Mouse (Mus musculus) embryonic facial prominence, embryonic 11.5 days (tissue): ENCODE data around the gene Cenpl. TPM values are rescaled to one million over a fixed set of nuclear protein-coding genes. Genes with fewer than 3 reads are reported as not detected.
"Not testable (repeated sequence)": the region's sequence is repeated elsewhere in the genome, so short reads cannot be mapped to it uniquely, and the experiment has no call there.

ENCODE experiments used
- ATAC-seq: fragments of 200-750 bp; cut with Nextera tagmentation; replicated peaks from 2 replicates; pipeline ENCODE4 v1.8.0; 2017; ENCODE audit warnings: low read depth; ENCODE audit not compliant: insufficient number of reproducible peaks, low FRiP score, low TSS enrichment
- DNase-seq: peaks from one replicate; pipeline ENCODE4 v3.0.0-alpha.2; 2015; ENCODE audit warnings: low spot score
- H3K27ac ChIP-seq: fragments of 300-500 bp; sonication (generic); replicated peaks from 2 replicates; pipeline ENCODE4 v1.5.1; 2014; ENCODE audit warnings: mild to moderate bottlenecking, low read depth, low read length, control low read depth
- H3K27me3 ChIP-seq: fragments of 300-500 bp; sonication (generic); 2 replicates; pipeline ENCODE4 v1.6.1; 2014; ENCODE audit warnings: mild to moderate bottlenecking, low read length, moderate library complexity, mixed read lengths; ENCODE audit not compliant: control insufficient read depth, insufficient read depth
- H3K36me3 ChIP-seq: fragments of 300-500 bp; sonication (generic); replicated peaks from 2 replicates; pipeline ENCODE4 v1.6.1; 2014; ENCODE audit warnings: low read depth, mild to moderate bottlenecking, low read length, moderate library complexity, mixed read lengths; ENCODE audit not compliant: control insufficient read depth, insufficient read depth
- H3K4me1 ChIP-seq: fragments of 300-500 bp; sonication (generic); 2 replicates; pipeline ENCODE4 v1.6.1; 2014; ENCODE audit warnings: low read length, mixed read lengths; ENCODE audit not compliant: control insufficient read depth, insufficient read depth
- H3K4me2 ChIP-seq: fragments of 300-500 bp; sonication (generic); 2 replicates; pipeline ENCODE4 v1.6.1; 2014; ENCODE audit warnings: low read depth, mild to moderate bottlenecking, control low read depth, low read length, moderate library complexity
- H3K4me3 ChIP-seq: fragments of 300-500 bp; sonication (generic); 2 replicates; pipeline ENCODE4 v1.5.1; 2014; ENCODE audit warnings: low read depth, low read length, control low read depth
- H3K9ac ChIP-seq: fragments of 300-500 bp; sonication (generic); replicated peaks from 2 replicates; pipeline ENCODE4 v1.6.1; 2014; ENCODE audit warnings: mild to moderate bottlenecking, control low read depth, low read length
- H3K9me3 ChIP-seq: fragments of 300-500 bp; sonication (generic); replicated peaks from 2 replicates; pipeline ENCODE4 v1.6.1; 2016; ENCODE audit warnings: mild to moderate bottlenecking, low read length, inconsistent platforms, mixed read lengths; ENCODE audit not compliant: control insufficient read depth
- WGBS: fragments of 180-500 bp; shearing (Covaris S2); extraction: QIAGEN DNeasy Blood & Tissue Kit; methylation state at CpG from one replicate; pipeline ENCODE4 v1.1.7; 2014; 5-methylcytosine and 5-hydroxymethylcytosine counted together
- polyA plus RNA-seq: library from polyadenylated mRNA; unstranded; fragments of >200 nt; fragmentation: Nextera tagmentation; extraction: Ambion mirVana; gene quantifications from 2 replicates; pipeline ENCODE4 v1.2.1, GENCODE M21; 2014

The Cenpl gene
- 43.3 and 46.8 TPM in 2 replicates for polyA plus RNA-seq

- ATAC-seq (peak; percentile 97), DNase-seq (peak; percentile 96)
- peak within 1 kb of the TSS; percentile 28 for H3K27ac ChIP-seq
- 0% methylated on average over 57 of the region's 57 CpGs for whole genome bisulfite sequencing
- no peaks in the 10 kb centered on the region for H3K27me3 ChIP-seq
- no peaks in the 10 kb centered on the region for H3K36me3 ChIP-seq
- H3K9me3 ChIP-seq, result no peaks in the 10 kb centered on the region
- peak within 1 kb of the TSS; percentile 73 for H3K4me3 ChIP-seq
- H3K4me1 ChIP-seq, result no peaks in the 10 kb centered on the region
- H3K9ac ChIP-seq, result peak within 1 kb of the TSS; percentile 74
- H3K4me2 ChIP-seq, result peak within 1 kb of the TSS; percentile 79
Observed at GRCm38 (mm10) chr1:161070352-161071271, at the start of gene Cenpl, which contains the start of gene Dars2. Gene Cenpl (plus strand): TSS chr1:161070713. Gene Dars2 (minus strand): TSS chr1:161070658.

DNA sequence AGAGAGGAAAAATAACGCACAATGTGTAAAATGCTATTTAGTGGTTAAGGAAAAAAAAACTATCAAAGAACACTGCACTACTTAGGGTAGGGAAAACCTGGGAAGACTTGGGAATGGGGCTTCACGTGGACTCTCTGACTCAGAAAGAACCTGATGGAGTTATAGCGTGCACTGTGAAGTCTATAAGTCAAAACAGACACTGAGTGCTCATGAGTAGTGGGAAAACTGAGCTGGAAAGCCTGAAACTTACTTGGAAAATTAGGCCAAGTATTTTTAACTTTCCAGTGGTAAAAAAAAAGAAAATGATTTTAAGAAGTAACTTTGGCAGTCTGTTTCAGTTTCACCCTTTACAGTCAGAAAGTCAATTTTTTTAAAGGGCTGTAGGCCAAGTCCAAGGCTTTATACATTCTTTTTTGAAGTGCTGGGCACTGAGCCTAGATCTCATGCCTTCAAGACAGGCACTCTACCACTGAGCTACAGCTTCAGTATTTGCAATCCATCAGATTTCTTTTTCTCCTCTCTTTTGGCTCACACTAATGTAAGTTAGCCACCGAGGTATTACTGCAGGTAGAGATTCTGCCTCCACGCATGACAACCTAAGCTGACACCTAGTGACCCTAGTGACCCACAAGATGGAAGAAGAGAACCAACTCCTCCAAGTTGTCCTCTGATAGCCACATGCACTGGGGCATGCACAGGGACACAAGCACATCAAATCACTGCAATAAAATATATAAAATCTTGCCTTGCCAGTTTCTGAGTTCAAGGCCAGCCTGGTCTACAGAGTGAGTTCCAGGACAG, 44.9 kb upstream of the Cenpl start:
- H3K9me3 ChIP-seq, result no peaks in the 10 kb centered on the region
- no peak overlapping the region for H3K9ac ChIP-seq
- H3K27me3 ChIP-seq, result no peaks in the 10 kb centered on the region
- WGBS, result 87% methylated on average over 5 of the region's 5 CpGs
- DNase-seq (no peak), ATAC-seq (no peak)
- H3K4me2 ChIP-seq, result no peak overlapping the region
- H3K36me3 ChIP-seq, result no peaks in the 10 kb centered on the region
- H3K27ac ChIP-seq, result no peak overlapping the region
- H3K4me3 ChIP-seq, result no peak overlapping the region
- H3K4me1 ChIP-seq, result no peaks in the 10 kb centered on the region

DNA sequence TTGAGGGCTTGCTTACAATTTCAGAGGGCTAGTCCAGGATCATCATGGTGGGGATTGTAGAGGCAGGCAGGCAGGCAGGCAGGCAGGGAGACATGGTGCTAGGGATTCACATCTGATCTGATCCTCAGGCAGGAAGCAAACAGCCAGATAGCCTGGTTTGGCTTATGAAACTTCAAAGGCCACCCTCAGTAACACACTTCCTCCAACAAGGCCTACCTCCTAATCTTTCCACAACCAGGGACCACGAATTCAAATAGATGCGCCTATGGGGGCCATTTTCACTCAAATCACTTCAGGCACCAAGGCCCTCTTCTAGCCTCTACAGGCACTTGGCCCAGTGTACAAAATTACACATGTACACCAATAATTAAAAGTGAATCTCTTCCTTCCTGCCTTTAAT, 43.3 kb upstream of the Cenpl start:
- WGBS, result 86% methylated on average over 2 of the region's 2 CpGs
- Histone ChIP-seq H3K4me2 (no peak overlapping the region), H3K9me3 (no peaks in the 10 kb centered on the region), H3K9ac (no peak overlapping the region), H3K36me3 (peaks cover 2% of the 10 kb centered on the region; the same call in 1 of the 2 replicates), H3K27me3 (no peaks in the 10 kb centered on the region), H3K4me1 (no peaks in the 10 kb centered on the region), H3K4me3 (no peak overlapping the region), H3K27ac (no peak overlapping the region)
- ATAC-seq (no peak), DNase-seq (no peak)

GRCm38 (mm10) chr1:161028427-161028826, 42.1 kb upstream of the Cenpl start:
- not testable (repeated sequence) for H3K27me3 ChIP-seq, H3K4me3 ChIP-seq, H3K4me2 ChIP-seq, ATAC-seq, H3K9me3 ChIP-seq, H3K9ac ChIP-seq, H3K36me3 ChIP-seq, H3K27ac ChIP-seq, H3K4me1 ChIP-seq
- WGBS, result 53% methylated on average over 1 of the region's 1 CpGs
- peak; percentile 76 for DNase-seq

GRCm38 (mm10) chr1:161030058-161030457, 40.5 kb upstream of the Cenpl start:
- no peak for ATAC-seq
- Histone ChIP-seq H3K4me1 (no peaks in the 10 kb centered on the region), H3K27me3 (no peaks in the 10 kb centered on the region), H3K27ac (no peak overlapping the region), H3K4me2 (no peak overlapping the region), H3K9ac (no peak overlapping the region), H3K36me3 (peaks cover 2% of the 10 kb centered on the region; the same call in 1 of the 2 replicates), H3K4me3 (no peak overlapping the region), H3K9me3 (no peaks in the 10 kb centered on the region)
- no peak for DNase-seq
- 92% methylated on average over 3 of the region's 3 CpGs for WGBS

DNA sequence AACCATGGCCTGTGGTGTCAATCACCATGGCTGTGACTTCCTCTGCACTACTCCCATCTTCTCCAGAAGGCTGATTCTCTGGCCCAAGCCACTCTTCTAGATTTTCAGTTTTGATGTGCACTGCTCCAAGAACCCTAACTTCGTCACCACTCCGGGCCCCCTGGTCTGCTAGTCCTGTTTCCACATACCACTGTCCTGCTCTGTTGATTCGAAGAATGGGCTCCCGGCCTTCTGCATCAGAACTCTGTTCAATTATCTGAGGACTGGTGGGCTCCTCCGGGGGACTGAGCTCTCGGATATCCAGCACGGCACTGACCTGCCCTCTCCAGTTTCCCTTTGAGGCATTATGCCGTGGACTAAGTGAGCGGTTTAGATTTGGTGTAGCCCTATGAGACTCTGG, 38.6 kb upstream of the Cenpl start:
- no peaks in the 10 kb centered on the region for H3K27me3 ChIP-seq
- H3K9ac ChIP-seq, result no peak overlapping the region
- no peak for DNase-seq
- peaks cover 2% of the 10 kb centered on the region; the same call in 1 of the 2 replicates for H3K36me3 ChIP-seq
- WGBS, result 83% methylated on average over 9 of the region's 9 CpGs
- no peak overlapping the region for H3K27ac ChIP-seq
- no peak for ATAC-seq
- H3K9me3 ChIP-seq, result no peaks in the 10 kb centered on the region
- no peaks in the 10 kb centered on the region for H3K4me1 ChIP-seq
- no peak overlapping the region for H3K4me2 ChIP-seq
- H3K4me3 ChIP-seq, result no peak overlapping the region

GRCm38 (mm10) chr1:161032345-161032744, 38.2 kb upstream of the Cenpl start:
- no peak overlapping the region for H3K27ac ChIP-seq
- peaks cover 2% of the 10 kb centered on the region; the same call in 1 of the 2 replicates for H3K36me3 ChIP-seq
- H3K4me1 ChIP-seq, result no peaks in the 10 kb centered on the region
- H3K9me3 ChIP-seq, result no peaks in the 10 kb centered on the region
- no peaks in the 10 kb centered on the region for H3K27me3 ChIP-seq
- H3K4me3 ChIP-seq, result no peak overlapping the region
- WGBS, result 94% methylated on average over 7 of the region's 7 CpGs
- no peak for ATAC-seq
- DNase-seq, result no peak
- no peak overlapping the region for H3K4me2 ChIP-seq
- no peak overlapping the region for H3K9ac ChIP-seq
